Mouse (Mus musculus) lung, adult 2 months (tissue): Measurements from ENCODE around the gene Tdp1. TPM values are rescaled to one million over a fixed set of nuclear protein-coding genes. Genes with fewer than 3 reads are reported as not detected.
A peak's percentile ranks its signal among the peaks of the same experiment; 100 is the strongest.

Experiments
- DNase-seq: peaks from one replicate; pipeline ENCODE4 v3.0.0; 2022
- H3K4me1 ChIP-seq: fragments of 200-500 bp; 2 replicates; pipeline ENCODE4 v1.6.1; 2011; ENCODE audit warnings: low read length; ENCODE audit not compliant: control insufficient read depth, insufficient read depth
- H3K4me3 ChIP-seq: fragments of 200-500 bp; replicated peaks from 2 replicates; pipeline ENCODE3; 2011; ENCODE audit warnings: low read depth, mild to moderate bottlenecking, control low read depth, low read length; ENCODE audit errors: extremely low read depth
- CTCF ChIP-seq: fragments of 200-500 bp; IDR thresholded peaks from 2 replicates; pipeline ENCODE4 v1.5.1; 2011; ENCODE audit warnings: mild to moderate bottlenecking, low read length, control low read depth; ENCODE audit not compliant: insufficient read depth
- POLR2A ChIP-seq: fragments of 200-500 bp; IDR thresholded peaks from 2 replicates; pipeline ENCODE4 v1.6.1; 2011; ENCODE audit warnings: low read depth, mild to moderate bottlenecking, control low read depth, low read length, borderline replicate concordance; ENCODE audit errors: extremely low read depth
- WGBS: fragments of 180-500 bp; shearing (Covaris S2); methylation state at CpG from one replicate; pipeline ENCODE4 v1.1.7; 2018; 5-methylcytosine and 5-hydroxymethylcytosine counted together
- polyA plus RNA-seq: library from polyadenylated mRNA; depleted of rRNA; stranded (reverse); fragments of >200 nt; gene quantifications from 2 replicates; pipeline ENCODE4 v1.2.3, GENCODE M21; 2012

Gene Tdp1
- polyA plus RNA-seq, 1 experiment = 12.9 TPM

DNA sequence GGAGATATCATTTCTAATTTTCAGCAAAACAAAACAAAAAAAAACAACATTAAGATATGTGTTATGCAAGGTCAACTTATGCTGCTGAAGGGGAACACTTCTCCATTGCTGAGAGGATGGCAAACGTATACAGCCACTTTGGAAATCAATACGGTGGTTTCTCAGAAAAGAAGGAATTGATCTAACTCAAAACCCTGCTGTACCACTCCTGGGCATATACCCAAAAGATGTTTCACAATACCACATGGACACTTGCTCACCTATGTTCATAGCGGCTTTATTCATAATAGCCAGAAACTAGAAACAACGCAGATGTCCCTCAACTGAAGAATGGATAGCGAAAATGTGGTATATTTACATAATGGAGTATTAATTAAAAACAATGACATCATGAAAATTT lies 25.7 kb upstream of the Tdp1 start:
- TF ChIP-seq CTCF (no peak), POLR2A (no peak)
- Histone ChIP-seq H3K4me1 (no peaks in the 10 kb centered on the region), H3K4me3 (no peak overlapping the region)
- 90% methylated on average over 5 of the region's 5 CpGs for WGBS
- no peak for DNase-seq

DNA sequence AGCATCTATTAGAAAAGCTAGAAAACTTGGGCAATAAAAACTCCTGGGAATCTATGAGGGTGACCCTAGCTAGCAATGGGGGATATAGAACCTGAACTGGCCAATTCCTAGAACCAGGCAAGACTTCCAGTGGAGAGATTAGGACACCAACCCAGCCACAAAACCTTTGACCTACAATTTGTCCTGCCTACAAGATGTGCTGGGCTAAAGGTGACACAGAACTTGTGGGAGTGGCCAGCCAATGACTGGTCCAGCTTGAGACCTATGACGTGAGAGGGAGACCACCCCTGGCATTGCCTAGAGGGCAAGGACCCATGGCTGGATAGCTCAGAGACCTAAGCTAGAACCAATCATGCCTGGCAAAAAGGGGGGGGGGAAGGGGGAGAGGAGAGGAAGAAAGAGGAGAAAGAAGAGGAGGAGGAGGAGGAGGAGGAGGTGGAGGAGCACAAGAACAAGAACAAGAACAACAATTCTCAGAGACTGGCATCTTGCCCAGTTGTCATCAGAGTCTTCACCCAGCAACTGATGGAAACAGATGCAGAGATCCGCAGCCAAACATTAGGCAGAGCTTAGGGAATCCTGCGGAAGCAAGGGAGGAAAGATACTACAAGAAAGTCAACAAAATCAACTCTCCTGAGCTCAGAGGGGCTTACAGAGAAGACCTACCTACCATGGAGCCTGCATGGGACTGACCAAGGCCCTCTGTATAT lies 24.8 kb upstream of the Tdp1 start:
- no peak for DNase-seq
- TF ChIP-seq CTCF (no peak), POLR2A (no peak)
- H3K4me3 ChIP-seq = no peak overlapping the region
- 77% methylated on average over 3 of the region's 3 CpGs for WGBS
- no peaks in the 10 kb centered on the region for H3K4me1 ChIP-seq

DNA sequence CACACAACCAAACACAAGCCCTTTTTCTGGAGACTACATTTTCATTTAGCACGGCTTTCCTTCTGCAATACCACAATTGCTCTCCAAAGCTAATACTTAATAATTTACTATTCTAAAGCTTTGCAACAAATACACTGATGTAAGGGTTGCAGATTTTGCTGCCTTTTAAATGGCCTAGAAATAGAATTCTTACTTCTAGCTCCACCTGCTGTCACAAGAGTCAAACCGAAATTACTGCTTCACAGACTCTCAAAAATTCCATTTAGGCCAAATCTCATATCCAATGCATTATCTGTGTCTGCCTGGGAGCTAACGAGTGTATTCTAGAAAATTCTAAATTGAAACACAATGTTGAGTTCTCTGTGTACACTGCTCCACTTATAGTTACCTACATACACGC lies 23.3 kb upstream of the Tdp1 start:
- 80% methylated on average over 4 of the region's 4 CpGs for WGBS
- TF ChIP-seq CTCF (no peak), POLR2A (no peak)
- Histone ChIP-seq H3K4me1 (no peaks in the 10 kb centered on the region), H3K4me3 (no peak overlapping the region)
- DNase-seq = no peak

DNA sequence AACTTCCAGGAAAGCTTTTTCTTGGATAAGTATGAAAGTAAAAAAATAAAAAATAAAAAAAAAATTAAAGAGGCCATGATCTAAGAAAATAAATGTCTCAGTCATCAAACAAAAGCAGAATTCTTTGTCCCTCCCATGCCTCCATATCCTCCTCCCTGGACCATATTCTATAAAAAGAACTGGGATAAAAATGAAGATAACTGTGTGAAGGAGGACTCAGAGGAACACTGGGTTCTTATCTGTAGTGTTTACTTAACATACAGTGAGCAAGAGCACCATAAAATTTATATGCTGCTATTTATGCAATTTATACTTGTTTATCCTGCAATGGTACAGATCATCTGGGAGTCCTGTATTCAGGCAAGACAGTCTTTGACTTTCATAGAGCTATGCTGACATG lies 19.7 kb upstream of the Tdp1 start:
- H3K4me3 ChIP-seq = no peak overlapping the region
- H3K4me1 ChIP-seq = no peaks in the 10 kb centered on the region
- no peak for TF ChIP-seq POLR2A
- TF ChIP-seq CTCF = no peak
- DNase-seq = no peak

DNA sequence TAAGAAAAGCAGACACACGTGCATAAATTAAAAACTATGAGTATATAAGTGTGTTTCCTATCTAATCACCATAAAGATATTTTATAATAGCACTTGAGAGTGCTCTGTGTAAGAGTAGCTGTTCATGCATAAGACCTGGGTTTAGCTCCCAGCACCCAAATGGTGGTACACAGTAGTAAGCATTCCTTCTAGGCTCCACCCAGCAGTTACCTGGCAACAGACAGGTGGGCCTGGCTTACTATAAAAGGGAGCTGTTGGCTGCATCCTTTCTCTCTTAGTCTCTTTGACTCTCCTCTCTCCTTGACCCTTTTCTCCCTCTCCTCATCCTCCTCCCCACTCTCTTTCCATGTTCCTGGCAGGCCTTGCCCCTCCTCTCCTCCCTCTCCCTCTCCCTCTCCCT lies 15.5 kb upstream of the Tdp1 start:
- TF ChIP-seq CTCF (no peak), POLR2A (no peak)
- 87% methylated on average over 1 of the region's 1 CpGs for WGBS
- H3K4me3 ChIP-seq = no peak overlapping the region
- no peaks in the 10 kb centered on the region for H3K4me1 ChIP-seq
- DNase-seq = no peak

DNA sequence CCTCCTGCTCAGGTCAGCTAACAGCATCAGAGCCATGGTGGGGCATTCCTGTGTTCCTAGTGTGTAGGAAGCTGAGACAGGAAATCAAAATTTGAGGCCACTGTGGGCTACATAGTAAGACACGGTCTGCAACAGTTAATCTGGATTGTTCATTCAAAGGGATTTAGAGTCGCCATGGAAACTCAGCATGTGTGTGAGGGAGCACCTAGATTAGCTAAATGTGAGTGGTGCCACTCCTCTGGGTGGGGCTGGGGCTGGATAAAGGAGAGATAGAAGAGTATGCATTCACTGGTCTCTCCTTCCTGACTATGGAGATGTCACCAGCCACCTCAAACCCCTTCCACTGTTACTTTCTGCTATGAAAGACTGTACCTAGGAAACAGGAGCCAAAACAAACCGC lies 10.9 kb upstream of the Tdp1 start:
- WGBS = 61% methylated on average over 3 of the region's 3 CpGs
- no peaks in the 10 kb centered on the region for H3K4me1 ChIP-seq
- DNase-seq = no peak
- H3K4me3 ChIP-seq = no peak overlapping the region
- no peak for TF ChIP-seq POLR2A
- TF ChIP-seq CTCF = no peak

DNA sequence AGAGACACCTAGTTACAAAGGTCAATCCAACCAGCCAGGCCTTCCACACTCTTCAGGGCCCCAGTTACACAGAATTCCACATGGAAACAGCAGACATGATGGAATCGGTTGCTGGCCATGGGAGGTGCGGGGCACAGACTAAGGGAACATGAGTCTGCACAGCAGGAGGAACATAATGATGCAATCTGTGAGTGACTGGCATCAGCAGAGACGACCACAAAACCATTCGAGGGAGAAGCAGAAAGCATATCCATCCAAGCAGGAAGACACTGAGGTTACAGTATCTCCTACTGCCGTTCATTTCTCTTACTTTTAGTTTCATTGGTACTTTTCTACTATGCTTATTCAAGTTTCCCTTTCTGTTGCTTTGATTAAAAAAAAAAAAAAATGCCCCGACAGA lies 9.7 kb upstream of the Tdp1 start:
- WGBS = 76% methylated on average over 6 of the region's 6 CpGs

DNA sequence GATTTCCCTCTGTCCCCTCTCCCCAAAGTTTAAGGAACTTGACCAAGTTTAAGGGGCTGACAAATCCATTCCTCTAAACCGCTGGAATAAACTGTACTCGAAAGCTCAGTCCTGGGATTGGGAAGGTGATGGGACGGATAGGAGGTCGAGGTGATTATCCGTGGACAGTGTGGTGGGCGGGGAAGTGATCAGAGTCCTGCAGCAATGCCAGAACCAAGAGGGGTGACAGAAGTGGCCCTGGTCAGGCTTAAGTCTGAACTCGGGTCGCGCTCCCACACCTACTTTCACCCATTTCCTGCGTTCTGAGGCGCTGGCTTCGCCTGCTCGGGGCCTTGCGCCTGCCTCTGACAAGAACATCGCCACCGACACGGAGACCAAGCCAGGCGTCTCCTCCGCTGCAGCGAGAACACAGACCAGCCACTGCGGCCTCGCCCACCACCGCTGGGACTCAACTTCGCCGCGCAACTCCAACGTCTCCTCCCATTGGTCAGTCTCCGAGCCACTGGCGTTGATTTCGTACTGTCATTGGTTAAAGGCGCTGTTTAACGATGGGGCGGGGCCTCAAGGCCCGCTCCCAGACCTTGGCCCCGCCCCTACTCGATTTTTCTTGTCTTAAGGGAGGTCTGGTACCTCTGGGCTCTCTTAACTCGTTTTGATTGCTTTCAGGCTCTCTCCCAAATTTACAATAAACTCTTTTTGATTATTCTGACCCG lies 1.2 kb upstream of the Tdp1 start:
- under 1% methylated on average over 38 of the region's 38 CpGs for WGBS
- H3K4me1 ChIP-seq = 0 out of 2 replicates have a peak, but pooled peaks cover 5% of the 10 kb centered on the region
- H3K4me3 ChIP-seq = peak overlapping the region; percentile 69
- TF ChIP-seq CTCF (no peak), POLR2A (no peak)
- DNase-seq = peak; percentile 80

More for the DNA sequence above, 9.7 kb upstream of the Tdp1 start:
- Histone ChIP-seq H3K4me3 (no peak overlapping the region), H3K4me1 (no peaks in the 10 kb centered on the region)
- TF ChIP-seq POLR2A (no peak), CTCF (no peak)
- no peak for DNase-seq

DNA sequence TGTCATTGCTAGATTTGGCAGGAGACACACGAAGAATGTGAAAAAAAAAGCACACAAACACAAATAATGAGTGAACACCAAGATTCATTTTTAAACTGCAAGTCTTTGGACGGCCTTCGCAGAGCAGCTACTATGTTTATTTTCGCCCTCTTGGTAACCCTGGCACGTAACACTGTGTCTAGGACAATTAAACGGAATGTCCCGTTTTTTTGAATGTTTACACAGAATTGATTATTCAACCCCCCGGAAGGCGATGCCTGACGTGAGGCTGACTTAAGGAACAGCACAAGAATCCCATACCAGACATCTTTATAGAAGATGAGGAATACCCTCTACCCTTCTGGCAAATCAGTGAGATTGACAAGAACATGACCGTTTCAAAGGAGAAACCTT lies 608 bp upstream of the Tdp1 start:
- no peak for DNase-seq
- Histone ChIP-seq H3K4me1 (0 out of 2 replicates have a peak, but pooled peaks cover 5% of the 10 kb centered on the region), H3K4me3 (peak overlapping the region; percentile 64)
- under 1% methylated on average over 11 of the region's 11 CpGs for WGBS
- TF ChIP-seq CTCF (no peak), POLR2A (no peak)

DNA sequence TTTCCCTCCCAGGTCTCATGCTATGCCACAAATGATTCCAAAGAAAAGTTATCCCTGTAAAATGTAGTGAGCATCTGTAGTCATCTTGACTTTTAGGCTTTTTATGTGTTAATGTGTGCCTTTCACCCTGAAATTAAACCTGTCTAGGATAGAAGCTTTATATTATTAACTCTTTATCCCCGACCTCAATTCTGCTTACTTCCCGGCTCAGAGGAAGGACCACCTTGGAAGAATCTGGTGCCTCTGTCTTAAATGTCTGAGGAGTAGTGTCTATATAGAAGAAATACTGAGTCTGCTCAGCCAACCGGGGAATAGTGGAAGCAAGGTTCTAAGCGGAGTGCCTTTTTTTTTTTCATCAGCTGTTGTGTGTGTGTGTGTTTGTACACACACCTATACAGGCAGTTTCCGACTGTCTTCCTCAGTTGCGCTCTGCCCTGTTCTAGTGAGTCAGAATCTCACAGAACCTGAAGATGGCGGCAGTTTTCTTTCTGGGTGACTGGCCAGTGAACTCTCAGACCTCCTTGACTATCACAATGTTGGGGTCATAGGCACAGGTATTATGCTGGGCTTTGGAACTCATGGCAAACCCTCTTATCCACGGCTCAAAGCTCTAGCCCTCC lies 1.1 kb downstream of the Tdp1 start:
- Histone ChIP-seq H3K4me1 (0 out of 2 replicates have a peak, but pooled peaks cover 5% of the 10 kb centered on the region), H3K4me3 (no peak overlapping the region)
- no peak for DNase-seq
- TF ChIP-seq POLR2A (no peak), CTCF (no peak)
- 48% methylated on average over 8 of the region's 8 CpGs for whole genome bisulfite sequencing
